Mouse (Mus musculus): ENCODE results near the gene Nfatc2. TPM values are rescaled to one million over a fixed set of nuclear protein-coding genes. Genes with fewer than 3 reads are reported as not detected.

The Nfatc2 gene
- polyA plus RNA-seq, 1 experiment = 61.9 TPM

- TF ChIP-seq CTCF (IDR thresholded peaks at IDR 0.05; ENCODE audit: low read depth, low read length) = no peak
- TF ChIP-seq POLR2A (IDR thresholded peaks at IDR 0.05; ENCODE audit: borderline replicate concordance, low read depth, low read length) = no peak
- Histone ChIP-seq H3K4me3 (ENCODE audit: insufficient read depth, low read length) (peak overlapping the region; percentile 8), H3K27ac (ENCODE audit: insufficient read depth, low read depth, low read length) (no peak overlapping the region), H3K4me1 (ENCODE audit: control insufficient read depth, insufficient read depth, low read length) (peaks cover 10% of the 10 kb centered on the region)
Observed at GRCm38 (mm10) chr2:168524905-168525381, 76.5 kb downstream of the Nfatc2 start.

- TF ChIP-seq CTCF (IDR thresholded peaks at IDR 0.05; ENCODE audit: low read depth, low read length) = no peak
- TF ChIP-seq POLR2A (IDR thresholded peaks at IDR 0.05; ENCODE audit: borderline replicate concordance, low read depth, low read length) = no peak
- Histone ChIP-seq H3K4me3 (ENCODE audit: insufficient read depth, low read length) (no peak overlapping the region), H3K4me1 (ENCODE audit: control insufficient read depth, insufficient read depth, low read length) (peaks cover 14% of the 10 kb centered on the region), H3K27ac (ENCODE audit: insufficient read depth, low read depth, low read length) (no peak overlapping the region)
Observed at GRCm38 (mm10) chr2:168522247-168522646, 79.2 kb downstream of the Nfatc2 start.

- TF ChIP-seq POLR2A (IDR thresholded peaks at IDR 0.05; ENCODE audit: borderline replicate concordance, low read depth, low read length) (no peak), CTCF (IDR thresholded peaks at IDR 0.05; ENCODE audit: low read depth, low read length) (no peak)
Observed at GRCm38 (mm10) chr2:168520771-168521170, 80.7 kb downstream of the Nfatc2 start.

GRCm38 (mm10) chr2:168519589-168519988, 81.9 kb downstream of the Nfatc2 start:
- TF ChIP-seq CTCF (IDR thresholded peaks at IDR 0.05; ENCODE audit: low read depth, low read length) (no peak), POLR2A (IDR thresholded peaks at IDR 0.05; ENCODE audit: borderline replicate concordance, low read depth, low read length) (no peak)
- Histone ChIP-seq H3K4me3 (ENCODE audit: insufficient read depth, low read length) (no peak overlapping the region), H3K4me1 (ENCODE audit: control insufficient read depth, insufficient read depth, low read length) (peaks cover 11% of the 10 kb centered on the region), H3K27ac (ENCODE audit: insufficient read depth, low read depth, low read length) (no peak overlapping the region)

More at GRCm38 (mm10) chr2:168520771-168521170, 80.7 kb downstream of the Nfatc2 start:
- H3K4me1 ChIP-seq (ENCODE audit: control insufficient read depth, insufficient read depth, low read length) = peaks cover 18% of the 10 kb centered on the region
- no peak overlapping the region for H3K4me3 ChIP-seq (ENCODE audit: insufficient read depth, low read length)
- H3K27ac ChIP-seq (ENCODE audit: insufficient read depth, low read depth, low read length) = no peak overlapping the region

- H3K4me3 ChIP-seq (ENCODE audit: insufficient read depth, low read length) = no peak overlapping the region
- peaks cover 11% of the 10 kb centered on the region for H3K4me1 ChIP-seq (ENCODE audit: control insufficient read depth, insufficient read depth, low read length)
- no peak for TF ChIP-seq POLR2A (IDR thresholded peaks at IDR 0.05; ENCODE audit: borderline replicate concordance, low read depth, low read length)
- TF ChIP-seq CTCF (IDR thresholded peaks at IDR 0.05; ENCODE audit: low read depth, low read length) = no peak
- H3K27ac ChIP-seq (ENCODE audit: insufficient read depth, low read depth, low read length) = no peak overlapping the region
Observed at GRCm38 (mm10) chr2:168518256-168518659, 83.2 kb downstream of the Nfatc2 start.

- Histone ChIP-seq H3K4me1 (ENCODE audit: control insufficient read depth, insufficient read depth, low read length) (peaks cover 11% of the 10 kb centered on the region), H3K4me3 (ENCODE audit: insufficient read depth, low read length) (no peak overlapping the region)
Observed at GRCm38 (mm10) chr2:168517774-168518173, 83.7 kb downstream of the Nfatc2 start.

GRCm38 (mm10) chr2:168516717-168517116, 84.7 kb downstream of the Nfatc2 start:
- Histone ChIP-seq H3K4me1 (ENCODE audit: control insufficient read depth, insufficient read depth, low read length) (peaks cover 11% of the 10 kb centered on the region), H3K27ac (ENCODE audit: insufficient read depth, low read depth, low read length) (no peak overlapping the region), H3K4me3 (ENCODE audit: insufficient read depth, low read length) (no peak overlapping the region)
- TF ChIP-seq POLR2A (IDR thresholded peaks at IDR 0.05; ENCODE audit: borderline replicate concordance, low read depth, low read length) (no peak), CTCF (IDR thresholded peaks at IDR 0.05; ENCODE audit: low read depth, low read length) (no peak)

More at GRCm38 (mm10) chr2:168517774-168518173, 83.7 kb downstream of the Nfatc2 start:
- no peak overlapping the region for H3K27ac ChIP-seq (ENCODE audit: insufficient read depth, low read depth, low read length)
- TF ChIP-seq CTCF (IDR thresholded peaks at IDR 0.05; ENCODE audit: low read depth, low read length) (no peak), POLR2A (IDR thresholded peaks at IDR 0.05; ENCODE audit: borderline replicate concordance, low read depth, low read length) (no peak)

GRCm38 (mm10) chr2:168515466-168515865, 86.0 kb downstream of the Nfatc2 start:
- Histone ChIP-seq H3K4me3 (ENCODE audit: insufficient read depth, low read length) (no peak overlapping the region), H3K4me1 (ENCODE audit: control insufficient read depth, insufficient read depth, low read length) (peaks cover 11% of the 10 kb centered on the region), H3K27ac (ENCODE audit: insufficient read depth, low read depth, low read length) (no peak overlapping the region)
- TF ChIP-seq CTCF (IDR thresholded peaks at IDR 0.05; ENCODE audit: low read depth, low read length) (no peak), POLR2A (IDR thresholded peaks at IDR 0.05; ENCODE audit: borderline replicate concordance, low read depth, low read length) (no peak)

- no peak overlapping the region for H3K27ac ChIP-seq (ENCODE audit: insufficient read depth, low read depth, low read length)
- no peak overlapping the region for H3K4me3 ChIP-seq (ENCODE audit: insufficient read depth, low read length)
- H3K4me1 ChIP-seq (ENCODE audit: control insufficient read depth, insufficient read depth, low read length) = peaks cover 11% of the 10 kb centered on the region
- TF ChIP-seq CTCF (IDR thresholded peaks at IDR 0.05; ENCODE audit: low read depth, low read length) (no peak), POLR2A (IDR thresholded peaks at IDR 0.05; ENCODE audit: borderline replicate concordance, low read depth, low read length) (no peak)
Observed at GRCm38 (mm10) chr2:168514131-168514530, 87.3 kb downstream of the Nfatc2 start.

GRCm38 (mm10) chr2:168511529-168511928, 89.9 kb downstream of the Nfatc2 start:
- H3K4me1 ChIP-seq (ENCODE audit: control insufficient read depth, insufficient read depth, low read length) = no peaks in the 10 kb centered on the region
- TF ChIP-seq CTCF (IDR thresholded peaks at IDR 0.05; ENCODE audit: low read depth, low read length) (no peak), POLR2A (IDR thresholded peaks at IDR 0.05; ENCODE audit: borderline replicate concordance, low read depth, low read length) (no peak)

More at GRCm38 (mm10) chr2:168511529-168511928, 89.9 kb downstream of the Nfatc2 start:
- H3K4me3 ChIP-seq (ENCODE audit: insufficient read depth, low read length) = no peak overlapping the region
- no peak overlapping the region for H3K27ac ChIP-seq (ENCODE audit: insufficient read depth, low read depth, low read length)
